Mouse (Mus musculus) liver, adult 2 months (tissue): Measurements from ENCODE around the gene Nup50.

Experiments
- CTCF ChIP-seq: fragments of 200-500 bp; IDR thresholded peaks from 2 replicates; pipeline ENCODE4 v1.5.1; 2011; ENCODE audit warnings: low read depth, low read length, control low read depth
- POLR2A ChIP-seq: fragments of 200-500 bp; IDR thresholded peaks from 2 replicates; pipeline ENCODE4 v1.6.1; 2011; ENCODE audit warnings: low read length, control low read depth; ENCODE audit not compliant: insufficient read depth; ENCODE audit errors: extremely low read depth

DNA sequence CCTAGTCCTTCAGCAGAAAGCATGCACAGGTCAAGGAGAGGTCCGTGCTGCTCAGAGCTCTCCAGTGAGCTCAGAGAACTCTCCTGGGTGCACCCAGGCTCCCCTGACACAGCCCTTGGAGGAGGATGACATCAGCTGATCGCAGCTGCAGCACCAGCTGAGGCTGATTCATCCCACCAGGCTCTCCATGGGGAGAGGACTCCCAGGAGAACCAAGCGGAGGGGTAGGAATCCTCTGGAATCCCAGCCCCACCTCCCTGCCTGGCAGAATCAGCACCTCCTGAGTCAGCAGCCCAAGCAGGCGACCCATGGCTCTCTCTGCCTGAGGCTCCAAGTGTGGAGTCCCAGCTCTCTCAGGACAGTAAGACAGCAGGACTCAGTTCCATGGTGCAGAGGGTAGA, 52.5 kb downstream of the Nup50 start:
- TF ChIP-seq CTCF, result no peak
- no peak for TF ChIP-seq POLR2A
